Mouse (Mus musculus) limb, embryonic 11.5 days (tissue): ENCODE measurements around the gene Mchr1. TPM values are rescaled to one million over a fixed set of nuclear protein-coding genes. Genes with fewer than 3 reads are reported as not detected.

Source experiments
- ATAC-seq: fragments of 200-750 bp; cut with Nextera tagmentation; 2 replicates; pipeline ENCODE4 v1.8.0; 2017; ENCODE audit warnings: low read depth; ENCODE audit not compliant: insufficient number of reproducible peaks, low FRiP score, low TSS enrichment
- DNase-seq: peaks from one replicate; pipeline ENCODE4 v3.0.0-alpha.2; 2015; ENCODE audit warnings: low spot score
- H3K27ac ChIP-seq: fragments of 300-500 bp; sonication (generic); replicated peaks from 2 replicates; pipeline ENCODE4 v1.5.1; 2014; ENCODE audit warnings: low read depth, mild to moderate bottlenecking, low read length
- H3K27me3 ChIP-seq: fragments of 300-500 bp; sonication (generic); 2 replicates; pipeline ENCODE4 v1.6.1; 2014; ENCODE audit warnings: mild to moderate bottlenecking, low read length, mixed read lengths; ENCODE audit not compliant: control insufficient read depth, insufficient read depth
- H3K36me3 ChIP-seq: fragments of 300-500 bp; sonication (generic); 2 replicates; pipeline ENCODE4 v1.6.1; 2014; ENCODE audit warnings: mild to moderate bottlenecking, low read length, moderate library complexity, mixed read lengths; ENCODE audit not compliant: control insufficient read depth, insufficient read depth
- H3K4me1 ChIP-seq: fragments of 300-500 bp; sonication (generic); 2 replicates; pipeline ENCODE4 v1.6.1; 2014; ENCODE audit warnings: low read length, mixed read lengths; ENCODE audit not compliant: control insufficient read depth, insufficient read depth
- H3K4me2 ChIP-seq: fragments of 300-500 bp; sonication (generic); 2 replicates; pipeline ENCODE4 v1.6.1; 2014; ENCODE audit warnings: low read depth, mild to moderate bottlenecking, moderate library complexity; ENCODE audit not compliant: severe bottlenecking
- H3K4me3 ChIP-seq: fragments of 300-500 bp; sonication (generic); 2 replicates; pipeline ENCODE4 v1.5.1; 2014; ENCODE audit warnings: low read depth, low read length
- H3K9ac ChIP-seq: fragments of 300-500 bp; sonication (generic); 2 replicates; pipeline ENCODE4 v1.6.1; 2014; ENCODE audit warnings: mild to moderate bottlenecking, low read length
- H3K9me3 ChIP-seq: fragments of 300-500 bp; sonication (generic); 2 replicates; pipeline ENCODE4 v1.6.1; 2016; ENCODE audit warnings: low read length; ENCODE audit not compliant: control insufficient read depth
- WGBS: fragments of 180-500 bp; shearing (Covaris S2); extraction: QIAGEN DNeasy Blood & Tissue Kit; methylation state at CpG from one replicate; pipeline ENCODE4 v1.1.7; 2014; 5-methylcytosine and 5-hydroxymethylcytosine counted together
- polyA plus RNA-seq: library from polyadenylated mRNA; unstranded; fragments of >200 nt; fragmentation: Nextera tagmentation; extraction: Ambion mirVana; gene quantifications from 2 replicates; pipeline ENCODE4 v1.2.1, GENCODE M21; 2014

The Mchr1 gene
- polyA plus RNA-seq, 1 experiment from 2014 or later, result 0.28 TPM

DNA sequence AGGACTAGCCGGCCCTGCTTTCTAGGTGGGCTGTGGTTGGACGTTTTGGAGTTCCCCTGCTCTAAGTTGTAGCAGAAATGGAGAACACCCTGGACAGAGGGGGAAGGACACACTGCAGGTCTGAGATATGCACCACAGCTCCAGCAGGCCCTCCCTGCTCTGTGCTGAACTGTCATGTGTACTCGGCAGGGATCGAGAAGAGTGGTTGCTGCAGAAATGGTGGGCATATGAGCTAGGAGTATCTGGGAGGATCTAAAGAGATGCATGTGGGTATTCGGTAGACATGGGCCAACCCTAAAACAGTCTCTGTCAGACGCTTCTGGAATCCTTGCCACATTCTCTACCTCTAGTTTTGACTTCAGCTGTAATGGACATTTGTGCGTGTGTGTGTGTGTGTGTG is 4.0 kb upstream of the Mchr1 start:
- no peaks in the 10 kb centered on the region for H3K9me3 ChIP-seq
- peaks cover 4% of the 10 kb centered on the region; the same call in 1 of the 2 replicates for H3K27me3 ChIP-seq
- H3K27ac ChIP-seq, result no peak overlapping the region
- no peaks in the 10 kb centered on the region for H3K36me3 ChIP-seq
- no peak overlapping the region for H3K9ac ChIP-seq
- no peak overlapping the region for H3K4me2 ChIP-seq
- H3K4me1 ChIP-seq, result 0 out of 2 replicates have a peak, but pooled peaks cover 2% of the 10 kb centered on the region
- 82% methylated on average over 7 of the region's 7 CpGs for WGBS
- no peak overlapping the region for H3K4me3 ChIP-seq
- DNase-seq (no peak), ATAC-seq (no peak)

DNA sequence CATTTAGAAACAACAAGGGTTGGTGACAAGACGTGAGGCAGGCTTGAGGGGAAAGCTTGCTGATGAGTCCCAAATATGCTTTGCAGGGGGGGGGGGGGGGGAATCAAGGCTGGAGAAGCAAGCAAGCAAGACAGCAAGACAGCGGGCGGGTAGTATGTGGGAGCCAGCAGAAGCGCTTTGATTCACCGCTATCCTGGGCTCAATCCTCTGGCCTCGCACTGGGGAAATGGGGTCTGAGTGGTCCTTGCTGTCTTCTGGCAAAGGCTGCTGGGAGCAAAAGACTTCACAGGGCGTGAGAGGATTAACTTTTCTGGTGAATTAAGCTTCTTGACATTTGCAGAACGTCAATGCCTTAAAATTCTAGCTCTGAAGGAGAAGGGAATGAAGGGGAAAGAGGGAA is 763 bp downstream of the Mchr1 start:
- Histone ChIP-seq H3K9me3 (no peaks in the 10 kb centered on the region), H3K4me3 (peak overlapping the region; percentile 33; the same call in 1 of the 2 replicates), H3K36me3 (no peaks in the 10 kb centered on the region), H3K4me1 (0 out of 2 replicates have a peak, but pooled peaks cover 2% of the 10 kb centered on the region), H3K27me3 (peaks cover 6% of the 10 kb centered on the region; the same call in 1 of the 2 replicates), H3K9ac (no peak overlapping the region), H3K4me2 (peak overlapping the region; percentile 69), H3K27ac (no peak overlapping the region)
- ATAC-seq (no peak), DNase-seq (no peak)
- WGBS, result 8% methylated on average over 8 of the region's 8 CpGs

DNA sequence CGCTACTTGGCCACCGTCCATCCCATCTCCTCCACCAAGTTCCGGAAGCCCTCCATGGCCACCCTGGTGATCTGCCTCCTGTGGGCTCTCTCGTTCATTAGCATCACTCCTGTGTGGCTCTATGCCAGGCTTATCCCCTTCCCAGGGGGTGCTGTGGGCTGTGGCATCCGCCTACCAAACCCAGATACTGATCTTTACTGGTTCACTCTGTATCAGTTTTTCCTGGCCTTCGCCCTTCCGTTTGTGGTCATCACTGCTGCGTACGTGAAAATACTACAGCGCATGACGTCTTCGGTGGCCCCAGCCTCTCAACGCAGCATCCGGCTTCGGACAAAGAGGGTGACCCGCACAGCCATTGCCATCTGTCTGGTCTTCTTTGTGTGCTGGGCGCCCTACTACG is 2.2 kb downstream of the Mchr1 start:
- DNase-seq (no peak), ATAC-seq (no peak)
- Histone ChIP-seq H3K4me3 (no peak overlapping the region), H3K27ac (no peak overlapping the region), H3K9me3 (no peaks in the 10 kb centered on the region), H3K4me2 (no peak overlapping the region), H3K36me3 (no peaks in the 10 kb centered on the region), H3K9ac (no peak overlapping the region), H3K27me3 (peaks cover 6% of the 10 kb centered on the region; the same call in 1 of the 2 replicates), H3K4me1 (0 out of 2 replicates have a peak, but pooled peaks cover 2% of the 10 kb centered on the region)
- WGBS, result 95% methylated on average over 18 of the region's 18 CpGs

DNA sequence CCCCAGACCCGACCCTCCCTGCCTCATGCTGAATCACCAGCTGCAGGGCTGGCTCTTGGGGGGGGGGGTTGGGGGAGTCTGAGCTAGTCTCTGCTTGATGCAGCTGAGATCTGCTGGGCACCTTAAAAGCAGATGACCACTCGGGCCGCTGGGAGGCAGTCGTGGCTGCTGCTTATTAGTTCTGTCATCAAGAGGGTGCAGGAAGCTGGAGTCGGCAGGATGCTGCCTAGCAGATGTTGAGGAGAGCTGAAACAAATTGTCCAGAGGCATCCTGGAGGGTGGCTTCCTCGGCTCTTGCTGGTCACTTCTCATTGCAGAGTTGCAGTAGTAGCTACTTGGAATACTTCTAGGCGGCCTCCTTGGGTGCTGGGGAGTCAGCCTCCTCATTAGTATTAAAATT is 4.0 kb downstream of the Mchr1 start:
- Histone ChIP-seq H3K4me1 (0 out of 2 replicates have a peak, but pooled peaks cover 2% of the 10 kb centered on the region), H3K27me3 (peaks cover 6% of the 10 kb centered on the region; the same call in 1 of the 2 replicates), H3K27ac (no peak overlapping the region), H3K9me3 (no peaks in the 10 kb centered on the region), H3K4me3 (no peak overlapping the region), H3K36me3 (no peaks in the 10 kb centered on the region), H3K4me2 (no peak overlapping the region), H3K9ac (no peak overlapping the region)
- ATAC-seq, result no peak
- 16% methylated on average over 7 of the region's 7 CpGs for WGBS
- DNase-seq, result peak; percentile 68

DNA sequence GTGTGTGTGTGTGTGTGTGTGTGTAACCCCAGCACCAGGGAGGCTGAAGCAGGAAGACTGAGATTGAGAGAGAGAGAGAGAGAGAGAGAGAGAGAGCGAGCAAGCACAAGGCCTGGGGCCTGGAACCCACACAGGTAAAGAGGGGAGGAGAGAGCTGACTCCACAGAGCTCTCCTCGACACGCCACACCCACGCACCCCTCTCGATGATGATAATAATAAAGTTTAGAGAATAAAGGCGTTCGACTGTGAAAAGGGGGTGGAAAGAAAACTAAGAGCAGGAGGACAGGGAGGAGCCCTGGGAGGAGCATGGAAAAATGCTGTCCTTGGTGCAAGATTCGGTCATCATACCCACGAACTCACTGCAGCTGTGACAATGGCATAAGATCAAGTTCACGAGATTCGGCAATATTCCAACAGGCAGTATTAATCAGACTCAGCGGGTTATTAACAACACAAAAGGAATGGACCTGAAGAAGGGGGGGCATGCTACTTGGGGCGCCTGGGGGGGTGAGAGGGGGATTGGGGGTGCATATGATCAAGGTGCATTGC is 4.6 kb downstream of the Mchr1 start:
- no peak overlapping the region for H3K4me2 ChIP-seq
- no peaks in the 10 kb centered on the region for H3K36me3 ChIP-seq
- no peak overlapping the region for H3K9ac ChIP-seq
- 79% methylated on average over 13 of the region's 13 CpGs for WGBS
- H3K4me1 ChIP-seq, result 0 out of 2 replicates have a peak, but pooled peaks cover 2% of the 10 kb centered on the region
- DNase-seq (no peak), ATAC-seq (no peak)
- H3K27me3 ChIP-seq, result peaks cover 6% of the 10 kb centered on the region; the same call in 1 of the 2 replicates
- H3K9me3 ChIP-seq, result no peaks in the 10 kb centered on the region
- no peak overlapping the region for H3K4me3 ChIP-seq
- H3K27ac ChIP-seq, result no peak overlapping the region

DNA sequence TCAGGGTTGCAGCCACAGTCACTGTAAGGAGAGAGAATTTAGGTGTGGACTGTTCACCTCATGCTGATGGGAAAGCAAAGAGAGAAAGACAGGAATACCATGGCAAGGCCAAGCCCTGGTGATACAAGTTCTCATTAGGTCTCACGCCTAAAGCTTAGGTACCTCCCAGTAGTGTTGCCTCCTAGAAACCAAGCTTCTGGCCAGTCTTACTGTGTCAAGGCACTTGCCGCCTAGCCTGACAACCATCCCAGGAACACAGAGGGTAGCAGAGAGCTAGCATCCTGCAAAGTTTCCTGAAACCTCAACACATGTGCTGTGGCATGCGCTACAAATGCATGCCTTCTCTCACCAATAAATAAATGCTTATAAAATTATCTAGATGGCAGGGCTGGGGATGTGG is 11.6 kb downstream of the Mchr1 start:
- WGBS, result 91% methylated on average over 3 of the region's 3 CpGs
- no peaks in the 10 kb centered on the region for H3K27me3 ChIP-seq
- ATAC-seq, result no peak

DNA sequence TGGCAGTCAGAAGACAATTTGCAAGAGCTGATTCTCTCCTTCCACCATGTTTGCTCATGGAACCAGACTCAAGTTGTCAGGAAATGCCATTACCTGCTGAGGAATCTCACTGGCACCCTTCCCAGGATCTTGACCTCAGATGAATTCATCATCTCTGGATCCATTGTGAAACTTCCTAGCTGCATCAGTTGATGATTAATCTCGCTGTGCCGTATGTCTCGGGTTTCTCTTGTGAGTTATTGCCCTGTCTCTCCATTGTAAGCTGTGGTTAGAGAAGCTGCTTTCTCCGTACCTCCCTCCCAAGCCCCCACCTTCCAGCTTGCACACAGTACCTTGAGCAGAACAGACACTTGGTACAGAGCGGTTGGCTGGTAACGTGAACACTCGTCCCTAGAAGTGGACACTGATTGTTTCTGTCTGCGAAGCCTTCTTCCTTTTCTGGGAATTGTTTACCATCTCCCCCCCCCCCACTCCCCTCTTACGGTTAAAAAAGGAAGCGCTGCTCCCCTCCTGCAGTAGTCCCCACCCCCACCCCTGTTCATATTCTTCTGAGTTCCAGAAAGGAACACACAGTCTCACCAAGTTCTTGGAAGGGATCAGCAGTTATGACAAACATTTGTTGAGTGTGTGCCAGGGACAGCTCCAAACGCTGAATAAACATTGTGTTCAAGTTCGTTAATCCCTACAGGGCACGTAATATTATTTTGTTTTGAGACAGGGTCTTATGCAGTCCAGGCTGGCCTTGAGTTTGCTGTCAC is 12.5 kb downstream of the Mchr1 start:
- DNase-seq (no peak), ATAC-seq (no peak)
- H3K4me2 ChIP-seq, result no peak overlapping the region

More for the DNA sequence above, 11.6 kb downstream of the Mchr1 start:
- Histone ChIP-seq H3K36me3 (no peaks in the 10 kb centered on the region), H3K4me3 (no peak overlapping the region), H3K27ac (no peak overlapping the region), H3K9ac (no peak overlapping the region), H3K9me3 (no peaks in the 10 kb centered on the region), H3K4me1 (no peaks in the 10 kb centered on the region), H3K4me2 (no peak overlapping the region)
- no peak for DNase-seq

DNA sequence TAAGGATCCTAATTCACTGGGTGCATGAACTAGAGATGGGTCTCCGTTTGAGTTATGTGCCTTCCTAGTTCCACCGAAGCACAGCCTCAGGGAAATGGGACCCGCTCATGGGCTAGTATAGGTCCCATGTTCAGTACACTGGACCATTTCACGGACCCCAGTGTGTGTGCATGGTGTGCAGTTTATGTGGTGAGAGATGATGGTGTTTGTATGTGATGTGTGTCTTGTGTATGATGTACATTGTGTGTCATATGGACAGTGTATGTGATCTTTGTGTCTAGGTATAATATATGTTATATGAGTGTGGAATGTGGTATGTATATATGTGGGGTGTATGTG is 13.0 kb downstream of the Mchr1 start:
- WGBS, result 87% methylated on average over 4 of the region's 4 CpGs
- Histone ChIP-seq H3K4me2 (no peak overlapping the region), H3K9me3 (no peaks in the 10 kb centered on the region), H3K4me1 (no peaks in the 10 kb centered on the region), H3K27me3 (no peaks in the 10 kb centered on the region), H3K9ac (no peak overlapping the region), H3K36me3 (no peaks in the 10 kb centered on the region), H3K4me3 (no peak overlapping the region), H3K27ac (no peak overlapping the region)
- ATAC-seq (no peak), DNase-seq (no peak)

More for the DNA sequence above, 12.5 kb downstream of the Mchr1 start:
- Histone ChIP-seq H3K27ac (no peak overlapping the region), H3K27me3 (no peaks in the 10 kb centered on the region), H3K36me3 (no peaks in the 10 kb centered on the region), H3K9ac (no peak overlapping the region), H3K9me3 (no peaks in the 10 kb centered on the region), H3K4me3 (no peak overlapping the region), H3K4me1 (no peaks in the 10 kb centered on the region)
- WGBS, result 62% methylated on average over 13 of the region's 13 CpGs
